Mouse (Mus musculus) mesoderm, embryonic 11.5 days (tissue): ENCODE data around the gene Myo10.

Source experiments
- DNase-seq: peaks from one replicate; pipeline ENCODE4 v3.0.0-alpha.2; 2012; ENCODE audit warnings: low read depth, low spot score

The Myo10 gene

DNA sequence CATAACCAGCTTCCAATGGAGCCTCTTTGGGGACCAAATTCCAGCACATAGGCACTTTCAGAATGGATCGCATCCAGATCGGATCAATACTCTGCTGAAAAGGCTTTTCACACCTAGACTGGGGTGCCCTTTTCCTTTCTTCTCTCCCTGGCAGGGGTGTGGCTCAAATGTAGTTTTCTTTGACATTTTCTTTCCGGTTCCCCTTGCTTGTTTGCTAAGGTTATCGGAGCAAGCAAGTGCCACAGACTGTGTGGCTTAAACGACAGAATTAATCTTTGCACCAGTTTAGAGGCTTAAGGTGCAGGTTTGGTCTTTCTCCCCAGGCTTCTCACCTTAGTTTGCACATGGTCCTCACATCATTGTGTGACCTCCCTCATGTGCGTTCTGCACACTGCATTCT, 11.1 kb upstream of the Myo10 start:
- DNase-seq, result no peak

DNA sequence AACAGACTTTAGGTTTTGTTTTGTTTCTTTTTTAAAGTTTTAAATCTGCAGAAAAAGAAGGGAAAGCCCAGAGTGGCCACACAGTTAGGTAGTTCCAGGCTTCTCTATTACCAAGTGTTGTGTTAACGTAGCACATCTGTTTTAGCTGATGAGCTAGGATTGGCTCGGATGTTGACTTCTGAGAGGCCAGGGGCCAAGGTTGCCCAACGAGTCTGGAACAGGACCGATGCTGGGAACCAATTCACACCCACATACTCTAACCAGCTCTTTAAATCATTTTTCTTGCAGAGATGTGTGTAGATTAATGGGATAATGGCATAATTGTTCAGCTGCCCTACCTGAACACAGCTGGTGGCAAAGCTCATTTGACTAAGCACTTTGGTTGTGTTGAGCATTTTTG, 1.8 kb upstream of the Myo10 start:
- no peak for DNase-seq

- DNase-seq, result no peak
These were observed 750 bp upstream of the Myo10 start for GRCm38 (mm10) chr15:25621351-25622199.

- DNase-seq, result no peak
These were observed 644 bp downstream of the Myo10 start for GRCm38 (mm10) chr15:25622867-25623471.

DNA sequence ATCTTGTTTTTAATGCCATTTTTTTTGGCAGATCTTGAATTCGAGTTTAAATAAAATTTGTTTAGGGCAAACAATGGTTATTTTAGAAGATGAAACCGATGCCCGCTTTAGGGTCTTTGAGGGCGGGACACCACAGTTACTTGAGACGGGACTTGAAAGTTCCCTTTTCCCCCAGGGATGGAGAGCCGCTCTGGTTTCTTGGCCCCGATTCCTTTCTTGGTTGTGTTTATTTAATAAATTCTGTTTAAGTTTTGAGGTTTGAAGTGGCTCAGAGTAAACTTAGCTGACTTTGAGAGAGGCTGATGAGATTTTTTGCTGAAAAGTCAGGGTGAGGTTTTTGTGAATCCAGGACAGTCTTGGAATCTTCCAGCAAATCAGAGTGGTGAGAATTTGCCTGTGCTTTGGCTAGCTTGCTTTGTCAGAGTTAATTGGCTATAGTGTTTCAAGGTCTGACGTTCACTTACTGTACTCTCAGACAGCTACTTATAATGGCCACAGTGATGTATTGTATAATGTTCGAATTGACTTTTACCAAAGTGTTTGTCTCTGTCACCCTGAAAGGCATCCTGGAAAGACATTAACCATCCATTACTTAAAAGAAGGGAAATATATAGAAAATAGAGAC, 1.3 kb downstream of the Myo10 start:
- no peak for DNase-seq

- DNase-seq, result no peak
These were observed 1.9 kb downstream of the Myo10 start for GRCm38 (mm10) chr15:25624263-25624662.

DNA sequence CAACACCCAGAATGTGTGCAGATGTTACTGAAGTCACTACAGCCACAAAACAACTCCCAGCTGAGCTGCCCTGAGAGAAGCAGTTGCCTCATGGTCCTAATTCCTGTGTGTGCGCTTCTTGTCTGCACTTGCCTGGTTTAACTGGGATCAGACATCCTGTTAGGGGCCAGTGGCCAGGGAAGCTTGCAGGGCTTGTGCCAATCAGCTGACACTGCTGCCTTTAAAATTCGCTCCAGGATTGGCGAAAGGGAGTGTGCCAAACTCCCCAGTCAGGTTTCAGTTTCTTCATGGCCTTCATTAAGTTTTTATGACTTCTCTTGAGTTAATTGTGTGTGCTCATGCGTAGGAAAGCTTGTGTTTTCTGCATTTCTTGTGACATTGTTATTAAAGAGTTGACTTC, 3.1 kb downstream of the Myo10 start:
- no peak for DNase-seq

- no peak for DNase-seq
These were observed 4.7 kb downstream of the Myo10 start for GRCm38 (mm10) chr15:25627012-25627411.

- DNase-seq, result no peak
These were observed 5.9 kb downstream of the Myo10 start for GRCm38 (mm10) chr15:25628251-25628650.

- DNase-seq, result no peak
These were observed 8.4 kb downstream of the Myo10 start for GRCm38 (mm10) chr15:25630716-25631115.

GRCm38 (mm10) chr15:25631332-25631731, 9.0 kb downstream of the Myo10 start:
- no peak for DNase-seq

DNA sequence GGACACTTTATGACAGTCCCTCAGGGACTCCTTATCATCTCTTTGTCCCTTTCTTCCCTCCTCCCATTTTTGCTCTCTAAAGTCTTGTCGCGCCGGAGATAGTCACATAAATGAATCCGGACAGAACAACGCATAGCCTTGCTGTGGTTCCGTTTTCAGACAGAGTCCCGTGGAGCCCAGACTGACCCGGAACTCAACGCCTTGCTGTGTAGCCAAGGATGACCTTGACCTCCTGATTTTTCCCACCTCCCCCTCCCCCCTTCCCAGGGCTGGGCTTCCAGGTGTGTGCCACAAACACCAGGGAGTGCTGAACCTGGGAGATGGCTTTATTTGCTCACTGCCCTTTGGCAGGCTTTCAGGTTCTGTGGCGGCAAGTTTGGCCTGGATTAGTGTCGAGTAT, 10.6 kb downstream of the Myo10 start:
- DNase-seq, result no peak

GRCm38 (mm10) chr15:25633674-25634340, 11.5 kb downstream of the Myo10 start:
- DNase-seq, result no peak

DNA sequence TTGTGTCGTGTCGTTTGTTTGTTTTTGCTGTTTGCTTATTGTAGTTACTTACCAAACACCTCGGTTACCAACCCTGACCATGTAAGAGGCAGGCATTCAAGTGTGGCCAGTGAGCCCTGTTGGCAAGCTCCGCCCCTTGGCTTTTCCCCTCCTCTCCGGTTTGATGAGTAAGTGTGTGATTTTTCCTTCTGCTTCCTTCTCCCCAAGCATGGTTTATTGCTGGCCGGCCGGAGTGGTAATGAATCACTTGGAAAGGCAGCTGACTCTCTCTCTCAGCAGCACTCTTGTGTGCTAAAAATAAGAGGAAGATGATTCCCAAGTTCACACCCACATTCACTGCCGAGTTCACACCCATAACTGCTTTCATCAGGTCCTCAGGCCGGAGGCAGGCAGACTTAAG, 15.4 kb downstream of the Myo10 start:
- no peak for DNase-seq

DNA sequence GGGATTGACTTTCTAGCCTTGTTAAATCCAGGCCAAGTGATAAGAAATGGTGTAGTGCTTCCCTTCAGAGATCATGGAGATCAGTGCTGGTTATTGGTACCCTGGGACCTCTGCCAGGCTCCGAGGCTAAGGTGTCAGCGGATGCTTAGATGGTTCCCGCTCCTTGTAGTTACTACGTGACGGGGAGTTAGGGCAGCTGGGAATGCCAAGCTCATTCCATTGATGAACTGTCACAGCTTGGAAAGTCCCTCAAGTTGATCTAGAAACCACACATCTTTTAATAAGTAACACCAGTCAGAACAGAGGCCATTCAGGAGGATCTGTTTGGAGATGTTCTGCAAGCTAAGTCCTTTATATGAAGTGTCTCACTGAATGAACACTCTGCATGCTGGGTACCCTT, 16.9 kb downstream of the Myo10 start:
- DNase-seq, result no peak

- DNase-seq, result no peak
These were observed 18.8 kb downstream of the Myo10 start for GRCm38 (mm10) chr15:25640840-25641752.

- DNase-seq, result no peak
These were observed 20.1 kb downstream of the Myo10 start for GRCm38 (mm10) chr15:25642214-25643058.

DNA sequence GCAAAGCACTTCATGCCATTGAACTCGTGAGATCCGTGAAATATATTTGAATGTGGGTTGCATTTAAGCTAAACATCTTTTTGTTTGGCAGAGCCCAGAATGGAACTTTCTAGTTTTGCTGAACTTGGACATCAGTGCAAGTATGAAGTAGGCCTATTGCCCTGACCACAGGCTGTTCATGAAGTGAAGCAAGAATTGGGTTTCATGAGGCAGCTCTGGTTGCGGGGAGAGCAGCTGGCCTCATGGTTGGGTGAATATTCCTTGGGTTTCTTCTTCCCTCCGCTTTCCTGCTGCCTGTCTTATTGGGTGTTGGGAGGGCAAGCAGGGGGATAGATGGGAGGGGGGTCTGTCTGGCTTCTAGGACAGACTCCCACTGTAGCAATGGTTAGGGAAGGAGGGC, 23.5 kb downstream of the Myo10 start:
- DNase-seq, result no peak

DNA sequence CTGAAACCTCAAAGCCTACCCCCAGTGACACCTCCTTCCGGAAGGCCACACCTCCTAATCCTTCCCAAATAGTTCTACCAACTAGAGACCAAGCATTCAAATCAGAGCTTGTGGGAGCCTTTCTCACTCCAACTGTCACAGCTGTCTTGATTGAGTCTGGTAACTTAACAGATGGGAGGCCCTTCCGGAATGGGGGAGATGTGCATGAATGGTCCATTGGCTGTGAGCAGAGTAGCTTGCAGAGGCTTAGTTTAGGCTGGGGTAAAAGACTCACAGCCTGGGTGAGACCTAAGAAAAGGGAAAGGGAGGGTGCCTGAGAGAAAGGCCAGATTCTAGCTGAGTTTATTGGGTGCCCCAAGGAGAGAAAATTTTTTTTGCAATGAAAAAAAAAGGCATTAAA, 26.0 kb downstream of the Myo10 start:
- no peak for DNase-seq

- no peak for DNase-seq
These were observed 28.0 kb downstream of the Myo10 start for GRCm38 (mm10) chr15:25650371-25650770.
